In the genomic region with DNA sequence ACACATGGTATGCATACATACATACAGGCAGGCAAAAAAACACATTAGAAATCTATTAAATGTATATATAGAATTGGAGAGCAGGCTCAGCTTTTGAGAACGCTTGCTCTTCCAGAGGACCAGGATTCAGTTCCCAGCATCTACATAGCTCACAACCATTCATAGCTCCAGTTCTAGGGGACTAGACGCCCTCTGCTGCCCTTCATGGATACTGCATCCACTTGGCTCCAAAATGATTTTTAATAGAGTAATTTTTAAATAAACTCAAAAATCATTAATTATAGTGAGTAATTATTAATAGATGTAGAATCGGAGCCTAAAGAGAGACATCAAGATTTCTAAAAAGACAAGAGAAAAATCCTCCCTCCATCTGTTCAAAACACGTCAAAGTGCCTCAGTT, we compare ENCODE assay signal across 21 mouse cellular contexts. TPM values are rescaled to one million over a fixed set of nuclear protein-coding genes. Genes with fewer than 3 reads are reported as not detected.
DNase-seq lines count a peak whose midpoint lies in the region; ATAC-seq and TF ChIP-seq lines count a peak whose summit lies in the region.
"Had no signal": no experiment of that assay in that cellular context is flagged by ENCODE, and none has a peak within 500 bp of the region (broad histone marks: within the 10 kb centered on the region; RNA-seq: fewer than 3 reads in every experiment).

No protein-coding gene starts in this region.

- ATAC-seq in lung, embryonic 14.5 days (ENCODE audit: insufficient read depth): no peak
- ATAC-seq in activated CD4-positive, CD25-positive, alpha-beta regulatory T cell, adult 4 months: no peak
- ATAC-seq: hindbrain, embryonic 16.5 days; midbrain, embryonic 13.5 days had no signal

- H3K9ac ChIP-seq in lung, embryonic 14.5 days: no peak overlapping the region
- H3K9ac ChIP-seq: midbrain, embryonic 13.5 days; neural tube, embryonic 15.5 days; stomach, embryonic 15.5 days had no signal

- H3K36me3 ChIP-seq in kidney, adult 2 months (ENCODE audit: control insufficient read depth, insufficient read depth, low read length): peaks cover 8% of the 10 kb centered on the region
- peaks cover 67% of the 10 kb centered on the region for H3K36me3 ChIP-seq in lung, embryonic 14.5 days (ENCODE audit: insufficient read depth)

- H3K4me3 ChIP-seq in kidney, adult 2 months (ENCODE audit: insufficient read depth, low read depth, low read length): no peak overlapping the region
- H3K4me3 ChIP-seq in lung, embryonic 14.5 days (ENCODE audit: low read depth, low read length): no peak overlapping the region
- no peak overlapping the region for H3K4me3 ChIP-seq in lung, adult 2 months (replicated peaks; ENCODE audit: extremely low read depth, low read depth, low read length)
- H3K4me3 ChIP-seq: midbrain, embryonic 13.5 days; myocyte; neural tube, embryonic 15.5 days; stomach, embryonic 15.5 days had no signal

- no peak overlapping the region for H3K27ac ChIP-seq in kidney, adult 2 months (ENCODE audit: insufficient read depth, low read depth, low read length)
- no peak overlapping the region for H3K27ac ChIP-seq in lung, embryonic 14.5 days (ENCODE audit: low read depth)
- H3K27ac ChIP-seq: midbrain, embryonic 13.5 days; neural tube, embryonic 15.5 days; stomach, embryonic 15.5 days had no signal

- no peak for TF ChIP-seq POLR2A in kidney, adult 2 months (IDR thresholded peaks at IDR 0.05; ENCODE audit: low read depth, low read length)
- no peak for TF ChIP-seq POLR2A in lung, adult 2 months (IDR thresholded peaks at IDR 0.05; ENCODE audit: borderline replicate concordance, extremely low read depth, low read depth, low read length)

- peak; percentile 20; the same call in 1 of the 2 replicates for TF ChIP-seq CTCF in kidney, adult 2 months (conservative IDR thresholded peaks at IDR 0.05; ENCODE audit: insufficient read depth, insufficient read length, low read depth, low read length)
- peak; percentile 30; the same call in 1 of the 2 replicates for TF ChIP-seq CTCF in lung, embryonic 14.5 days (IDR thresholded peaks at IDR 0.05; ENCODE audit: low read depth)
- no peak for TF ChIP-seq CTCF in lung, adult 2 months (IDR thresholded peaks at IDR 0.05; ENCODE audit: insufficient read depth, low read length)

- H3K27me3 ChIP-seq in kidney, adult 2 months (replicated peaks; ENCODE audit: control insufficient read depth, insufficient read depth, low read length): no peaks in the 10 kb centered on the region
- H3K27me3 ChIP-seq in lung, embryonic 14.5 days (ENCODE audit: insufficient read depth, low read length): no peaks in the 10 kb centered on the region
- H3K27me3 ChIP-seq: midbrain, embryonic 13.5 days; neural tube, embryonic 15.5 days; stomach, embryonic 15.5 days had no signal

- peaks cover 6% of the 10 kb centered on the region; the same call in 1 of the 2 replicates for H3K4me1 ChIP-seq in kidney, adult 2 months (ENCODE audit: control insufficient read depth, insufficient read depth, low read length)
- no peaks in the 10 kb centered on the region for H3K4me1 ChIP-seq in lung, embryonic 14.5 days (ENCODE audit: insufficient read depth)
- no peaks in the 10 kb centered on the region; the same call in 1 of the 2 replicates for H3K4me1 ChIP-seq in lung, adult 2 months (ENCODE audit: control insufficient read depth, insufficient read depth, low read length)
- H3K4me1 ChIP-seq: stomach, embryonic 15.5 days had no signal

- H3K9me3 ChIP-seq in lung, embryonic 14.5 days (ENCODE audit: low read depth, low read length): no peaks in the 10 kb centered on the region
- H3K9me3 ChIP-seq: midbrain, embryonic 13.5 days; neural tube, embryonic 15.5 days; stomach, embryonic 15.5 days had no signal

- H3K4me2 ChIP-seq in lung, embryonic 14.5 days: no peak overlapping the region
- H3K4me2 ChIP-seq: midbrain, embryonic 13.5 days; neural tube, embryonic 15.5 days; stomach, embryonic 15.5 days had no signal

- no peak for DNase-seq in kidney, adult 2 months
- no peak for DNase-seq in kidney, postnatal 25 days
- DNase-seq in lung, embryonic 14.5 days: no peak
- no peak for DNase-seq in lung, adult 2 months
- peak; percentile 16 for DNase-seq in NIH3T3 (ENCODE audit: low read depth)
- DNase-seq in naive thymus-derived CD4-positive, alpha-beta T cell, adult 2 months (ENCODE audit: low read depth): peak; percentile 24
- no peak for DNase-seq in gastrocnemius, postnatal 25 days
- DNase-seq: adrenal gland, postnatal 10 days; cerebellum, adult 11 months; cerebellum, postnatal 10 days; heart, adult 18-20 months; heart, postnatal 4 days; kidney, adult 9 months; spleen, adult 18-20 months; thymus, adult 2 months had no signal

- WGBS in kidney, adult 2 months: 91% methylated on average over 4 of the region's 4 CpGs
- WGBS in lung, embryonic 14.5 days: 92% methylated on average over 4 of the region's 4 CpGs
- WGBS in lung, adult 2 months: 96% methylated on average over 4 of the region's 4 CpGs

RNA-seq across cellular contexts. Expression of gene Phc3, which starts 6.1 kb away (rescaled TPM):
- polyA plus RNA-seq in kidney, adult 2 months (2012; rRNA removed): 23.9 and 27.7 TPM in 2 replicates
- 7.5 and 7.8 TPM in 2 replicates for polyA plus RNA-seq in lung, embryonic 14.5 days (2014; fragmentation: Nextera tagmentation; extraction: Ambion mirVana)
- polyA plus RNA-seq in lung, adult 2 months (2012; rRNA removed): 33.7 and 34.0 TPM in 2 replicates
- 10 to 100 TPM; 10.6 to 11.0 TPM for total RNA-seq in gastrocnemius, postnatal 25 days (2021)
- polyA plus RNA-seq in activated CD4-positive, CD25-positive, alpha-beta regulatory T cell, adult 4 months (2017; shearing (Covaris generic)): 10 to 100 TPM; 45.9 to 48.0 TPM

RNA-seq across cellular contexts. Expression of gene Prkci, which starts 32.4 kb away (rescaled TPM):
- polyA plus RNA-seq in kidney, adult 2 months (2012; rRNA removed): 15.1 and 16.4 TPM in 2 replicates
- polyA plus RNA-seq in lung, embryonic 14.5 days (2014; fragmentation: Nextera tagmentation; extraction: Ambion mirVana): 65.6 and 67.1 TPM in 2 replicates
- polyA plus RNA-seq in lung, adult 2 months (2012; rRNA removed): 29.0 and 42.9 TPM in 2 replicates
- 1 to 10 TPM; 4.4 to 4.7 TPM for total RNA-seq in gastrocnemius, postnatal 25 days (2021)
- polyA plus RNA-seq in activated CD4-positive, CD25-positive, alpha-beta regulatory T cell, adult 4 months (2017; shearing (Covaris generic)): 1 to 10 TPM; 1.2 to 1.9 TPM

Comparison
In these comparisons a context has a peak if more than half of its experiments do, and no peak if none do; other contexts are left out.
1. DNase-seq: peak in NIH3T3 (single experiment) and naive thymus-derived CD4-positive, alpha-beta T cell, adult 2 months (single experiment); none in kidney, adult 2 months (single experiment), kidney, postnatal 25 days (0 of 2), lung, embryonic 14.5 days (single experiment), lung, adult 2 months (single experiment) and gastrocnemius, postnatal 25 days (single experiment).